In genomic region chr13:113552341-113552740, GRCm38 (mm10) we compare ENCODE assay signal across 24 mouse cellular contexts.
DNase-seq lines count a peak whose midpoint lies in the region; ATAC-seq and TF ChIP-seq lines count a peak whose summit lies in the region.
"Had no signal": no experiment of that assay in that cellular context is flagged by ENCODE, and none has a peak within 500 bp of the region (broad histone marks: within the 10 kb centered on the region; RNA-seq: fewer than 3 reads in every experiment).

No protein-coding gene starts in this region.

- WGBS in kidney, embryonic 14.5 days, result 78% methylated on average over 1 of the region's 1 CpGs
- 22% methylated on average over 1 of the region's 1 CpGs for WGBS in liver, adult 2 months
- 45% methylated on average over 1 of the region's 1 CpGs for WGBS in liver, postnatal 0 days (ENCODE audit: insufficient replicate concordance)

- no peak overlapping the region for H3K27ac ChIP-seq in kidney, embryonic 14.5 days (ENCODE audit: low read depth, low read length)
- H3K27ac ChIP-seq in liver, adult 2 months (replicated peaks; ENCODE audit: insufficient read depth, low read depth, low read length), result no peak overlapping the region
- no peak overlapping the region for H3K27ac ChIP-seq in liver, postnatal 0 days (ENCODE audit: low read depth)
- H3K27ac ChIP-seq: embryonic facial prominence, embryonic 10.5 days; embryonic facial prominence, embryonic 12.5 days; forebrain, embryonic 13.5 days; forebrain, embryonic 15.5 days had no signal

- H3K4me1 ChIP-seq in kidney, embryonic 14.5 days (ENCODE audit: control insufficient read depth, insufficient read depth, low read length), result no peaks in the 10 kb centered on the region
- no peaks in the 10 kb centered on the region for H3K4me1 ChIP-seq in liver, adult 2 months (ENCODE audit: control insufficient read depth, insufficient read depth, low read length)
- H3K4me1 ChIP-seq in liver, postnatal 0 days (ENCODE audit: insufficient read depth), result no peaks in the 10 kb centered on the region
- H3K4me1 ChIP-seq: embryonic facial prominence, embryonic 10.5 days; embryonic facial prominence, embryonic 12.5 days; forebrain, embryonic 13.5 days had no signal

- H3K4me2 ChIP-seq in kidney, embryonic 14.5 days (replicated peaks; ENCODE audit: low read depth, low read length), result no peak overlapping the region
- no peak overlapping the region for H3K4me2 ChIP-seq in liver, postnatal 0 days (ENCODE audit: low read depth, low read length)
- H3K4me2 ChIP-seq: embryonic facial prominence, embryonic 12.5 days; forebrain, embryonic 13.5 days; forebrain, embryonic 15.5 days had no signal

- H3K9me3 ChIP-seq in kidney, embryonic 14.5 days (ENCODE audit: control insufficient read depth, low read length), result no peaks in the 10 kb centered on the region
- H3K9me3 ChIP-seq in liver, postnatal 0 days (ENCODE audit: low read length), result no peaks in the 10 kb centered on the region
- H3K9me3 ChIP-seq: embryonic facial prominence, embryonic 10.5 days; embryonic facial prominence, embryonic 12.5 days; forebrain, embryonic 13.5 days; forebrain, embryonic 15.5 days; G1E had no signal

- no peak for TF ChIP-seq EP300 in liver, postnatal 0 days (IDR thresholded peaks at IDR 0.05; ENCODE audit: low read depth)

- no peak for TF ChIP-seq CTCF in liver, adult 2 months (IDR thresholded peaks at IDR 0.05; ENCODE audit: low read depth, low read length)
- TF ChIP-seq CTCF in liver, postnatal 0 days (IDR thresholded peaks at IDR 0.05; ENCODE audit: low read depth), result no peak

- no peaks in the 10 kb centered on the region for H3K27me3 ChIP-seq in kidney, embryonic 14.5 days (ENCODE audit: control insufficient read depth, insufficient read depth, low read length)
- H3K27me3 ChIP-seq in liver, adult 2 months (ENCODE audit: control insufficient read depth, insufficient read depth, low read length), result no peaks in the 10 kb centered on the region
- H3K27me3 ChIP-seq in liver, postnatal 0 days (ENCODE audit: insufficient read depth, low read length), result no peaks in the 10 kb centered on the region
- H3K27me3 ChIP-seq: CH12.LX; embryonic facial prominence, embryonic 12.5 days; forebrain, embryonic 13.5 days; forebrain, embryonic 15.5 days; Patski had no signal

- H3K4me3 ChIP-seq in kidney, embryonic 14.5 days (ENCODE audit: low read length), result no peak overlapping the region
- no peak overlapping the region for H3K4me3 ChIP-seq in liver, adult 2 months (ENCODE audit: insufficient read depth, low read depth, low read length)
- no peak overlapping the region for H3K4me3 ChIP-seq in liver, postnatal 0 days (ENCODE audit: low read depth, low read length)
- H3K4me3 ChIP-seq: embryonic facial prominence, embryonic 10.5 days; embryonic facial prominence, embryonic 12.5 days; forebrain, embryonic 13.5 days; forebrain, embryonic 15.5 days had no signal

- no peaks in the 10 kb centered on the region for H3K79me2 ChIP-seq in liver, adult 2 months (ENCODE audit: control insufficient read depth, insufficient read depth, low read length)

- ATAC-seq in kidney, embryonic 14.5 days (ENCODE audit: low FRiP score, low TSS enrichment), result no peak
- no peak for ATAC-seq in liver, postnatal 0 days
- ATAC-seq: activated CD4-positive, CD25-positive, alpha-beta regulatory T cell, adult 4 months; CD4-positive, CD25-positive, alpha-beta regulatory T cell, adult 4 months; forebrain, embryonic 13.5 days; Patski had no signal

- no peaks in the 10 kb centered on the region for H3K36me3 ChIP-seq in kidney, embryonic 14.5 days (ENCODE audit: control insufficient read depth, insufficient read depth, low read length)
- no peaks in the 10 kb centered on the region for H3K36me3 ChIP-seq in liver, adult 2 months (ENCODE audit: control insufficient read depth, insufficient read depth, low read length)
- no peaks in the 10 kb centered on the region for H3K36me3 ChIP-seq in liver, postnatal 0 days (replicated peaks; ENCODE audit: insufficient read depth, low read length)
- H3K36me3 ChIP-seq: embryonic facial prominence, embryonic 10.5 days; embryonic facial prominence, embryonic 12.5 days; forebrain, embryonic 15.5 days; G1E had no signal

- TF ChIP-seq POLR2A in liver, adult 2 months (IDR thresholded peaks at IDR 0.05; ENCODE audit: extremely low read depth, insufficient read depth, low read length), result no peak

- no peak overlapping the region for H3K9ac ChIP-seq in kidney, embryonic 14.5 days (ENCODE audit: low read depth, low read length)
- H3K9ac ChIP-seq in liver, adult 2 months (ENCODE audit: low read depth, low read length), result no peak overlapping the region
- no peak overlapping the region for H3K9ac ChIP-seq in liver, postnatal 0 days (replicated peaks)
- H3K9ac ChIP-seq: embryonic facial prominence, embryonic 12.5 days; forebrain, embryonic 13.5 days; forebrain, embryonic 15.5 days had no signal

- DNase-seq in kidney, adult 11 months, result peak; percentile 49
- no peak for DNase-seq in kidney, postnatal 4 days
- DNase-seq in kidney, adult 9 months, result peak; percentile 78
- DNase-seq in liver, adult 2 months (ENCODE audit: extremely low read depth, low read depth, low spot score), result peak; percentile 64
- DNase-seq in liver, postnatal 0 days, result no peak
- DNase-seq: adrenal gland, adult 8-10 months; adrenal gland, postnatal 14 days; adrenal gland, postnatal 36 days; B cell, adult 2 months; cerebellum, adult 11-12 months; cerebellum, adult 2 months; cerebellum, adult 9-10 months; cerebellum, postnatal 10 days; cerebellum, postnatal 25 days had no signal

Comparison
In these comparisons a context has a peak if more than half of its experiments do, and no peak if none do; other contexts are left out.
1. DNase-seq: peak in kidney, adult 11 months (single experiment), kidney, adult 9 months (single experiment) and liver, adult 2 months (single experiment); none in kidney, postnatal 4 days (0 of 2) and liver, postnatal 0 days (single experiment).